Mouse (Mus musculus): ENCODE data around the gene Lbh.

DNA sequence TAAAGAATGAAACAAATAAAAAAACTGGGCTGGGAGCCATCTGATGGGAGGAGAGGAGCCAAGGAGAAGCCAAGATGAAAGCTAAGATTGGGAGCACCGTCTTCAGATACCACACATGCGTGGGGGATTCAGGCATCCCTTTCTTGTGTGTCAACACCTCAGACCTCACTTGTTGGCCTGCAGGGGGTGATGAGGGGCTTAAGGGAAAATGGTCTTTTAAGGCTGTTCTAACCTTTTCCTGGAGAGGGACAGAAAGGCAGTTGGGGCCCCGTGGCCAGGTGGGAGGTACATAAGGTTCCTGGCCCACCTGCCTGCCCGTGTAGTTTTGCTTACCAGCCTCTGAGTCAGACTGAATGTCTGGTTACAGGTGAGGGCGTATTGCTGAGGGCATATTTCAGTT, 4.1 kb downstream of the Lbh start:
- TF ChIP-seq POLR2A (IDR thresholded peaks at IDR 0.05; ENCODE audit: control insufficient read depth, extremely low read depth, insufficient read depth, low read length, poor library complexity) (no peak), CTCF (IDR thresholded peaks at IDR 0.05; ENCODE audit: borderline replicate concordance, control insufficient read depth, extremely low read depth, insufficient read depth, low read length, poor library complexity) (no peak)
